Mouse (Mus musculus): ENCODE measurements around the gene Gm42372.

DNA sequence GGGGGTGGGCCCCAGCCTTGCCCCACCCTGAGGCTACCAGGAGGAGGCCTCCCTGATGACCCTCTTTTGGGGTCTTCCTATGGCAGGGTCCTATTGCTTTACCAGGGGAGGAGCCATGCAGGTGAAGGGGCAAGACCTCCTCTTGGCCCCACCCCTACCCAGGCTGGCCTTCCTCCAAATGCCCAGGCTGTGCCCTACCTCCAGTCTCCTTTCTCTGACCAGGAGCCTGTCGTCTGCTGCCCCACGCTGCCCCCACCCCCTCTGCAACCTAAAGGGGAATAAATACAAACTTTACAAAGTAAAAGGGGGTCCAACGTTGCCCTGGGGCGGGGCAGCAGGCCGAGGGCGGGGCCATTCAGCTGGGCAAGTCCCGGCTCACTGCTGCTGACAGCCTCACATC, 21.8 kb downstream of the Gm42372 start:
- no peak for TF ChIP-seq ZMIZ1 (IDR thresholded peaks at IDR 0.05; ENCODE audit: low read depth, low read length)
- no peak for TF ChIP-seq POLR2A (IDR thresholded peaks at IDR 0.05; ENCODE audit: low read depth, low read length)
- no peak for TF ChIP-seq CTCF (conservative IDR thresholded peaks at IDR 0.05 in 1 of 2, IDR thresholded peaks at IDR 0.05 in 1 of 2; ENCODE audit: low read depth in 2 of 2, low read length in 2 of 2)
- no peak for TF ChIP-seq NELFE (IDR thresholded peaks at IDR 0.05; ENCODE audit: low read depth, low read length)
- TF ChIP-seq JUN (IDR thresholded peaks at IDR 0.05; ENCODE audit: insufficient read depth, low read depth, low read length), result no peak
- no peak for TF ChIP-seq KAT2A (IDR thresholded peaks at IDR 0.05; ENCODE audit: insufficient replicate concordance, low read length)
- TF ChIP-seq POLR2AphosphoS2 (IDR thresholded peaks at IDR 0.05; ENCODE audit: low read depth, low read length), result no peak
- no peak for TF ChIP-seq EP300 (IDR thresholded peaks at IDR 0.05; ENCODE audit: low read length)
- TF ChIP-seq MAX (IDR thresholded peaks at IDR 0.05; ENCODE audit: low read length), result no peak
- TF ChIP-seq ZKSCAN1 (IDR thresholded peaks at IDR 0.05; ENCODE audit: borderline replicate concordance, low read depth, low read length), result no peak
- no peak for TF ChIP-seq RAD21 (IDR thresholded peaks at IDR 0.05; ENCODE audit: low read depth, low read length)
- no peak for TF ChIP-seq NRF1 (IDR thresholded peaks at IDR 0.05; ENCODE audit: low read depth, low read length)
- no peak for TF ChIP-seq ETS1 (conservative IDR thresholded peaks at IDR 0.05; ENCODE audit: low read depth, low read length)
